Mouse (Mus musculus): ENCODE measurements around the gene Pomt1. TPM values are rescaled to one million over a fixed set of nuclear protein-coding genes. Genes with fewer than 3 reads are reported as not detected.
A peak's percentile ranks its signal among the peaks of the same experiment; 100 is the strongest.

Pomt1 gene
- polyA plus RNA-seq (2015; fragmentation: Nextera tagmentation; extraction: Ambion mirVana) = 25.8 and 25.9 TPM in 2 replicates

- peak; percentile 88 for ATAC-seq (ENCODE audit: low read depth)
- H3K27me3 ChIP-seq = no peaks in the 10 kb centered on the region
- peak within 1 kb of the TSS; percentile 86 for H3K27ac ChIP-seq (replicated peaks)
- H3K36me3 ChIP-seq = peaks cover 37% of the 10 kb centered on the region
- H3K4me2 ChIP-seq = peak within 1 kb of the TSS; percentile 93
- H3K9me3 ChIP-seq = no peaks in the 10 kb centered on the region
- WGBS = under 1% methylated on average over 54 of the region's 54 CpGs
- H3K4me1 ChIP-seq (replicated peaks) = peaks cover 30% of the 10 kb centered on the region
- H3K4me3 ChIP-seq = peak within 1 kb of the TSS; percentile 66
- peak within 1 kb of the TSS; percentile 83 for H3K9ac ChIP-seq
Measured at GRCm38 (mm10) chr2:32235886-32236759, at the start of gene Pomt1. TSS of gene Pomt1 (plus strand) at chr2:32236590.

- WGBS = 94% methylated on average over 13 of the region's 13 CpGs
- Histone ChIP-seq H3K27ac (replicated peaks) (no peak overlapping the region), H3K9me3 (no peaks in the 10 kb centered on the region), H3K4me3 (no peak overlapping the region), H3K36me3 (peaks cover 86% of the 10 kb centered on the region), H3K9ac (no peak overlapping the region), H3K4me1 (replicated peaks) (peaks cover 18% of the 10 kb centered on the region), H3K27me3 (no peaks in the 10 kb centered on the region), H3K4me2 (no peak overlapping the region)
- ATAC-seq (ENCODE audit: low read depth) = no peak
Measured at GRCm38 (mm10) chr2:32187019-32187551, 49.3 kb upstream of the Pomt1 start.

- H3K9ac ChIP-seq = no peak overlapping the region
- H3K4me2 ChIP-seq = no peak overlapping the region
- no peak overlapping the region for H3K4me3 ChIP-seq
- H3K4me1 ChIP-seq (replicated peaks) = peaks cover 12% of the 10 kb centered on the region
- no peaks in the 10 kb centered on the region for H3K9me3 ChIP-seq
- H3K27me3 ChIP-seq = no peaks in the 10 kb centered on the region
- WGBS = 87% methylated on average over 7 of the region's 7 CpGs
- no peak for ATAC-seq (ENCODE audit: low read depth)
- no peak overlapping the region for H3K27ac ChIP-seq (replicated peaks)
- H3K36me3 ChIP-seq = peaks cover 90% of the 10 kb centered on the region
Measured at GRCm38 (mm10) chr2:32187649-32188048, 48.7 kb upstream of the Pomt1 start.

GRCm38 (mm10) chr2:32189060-32189681, 47.2 kb upstream of the Pomt1 start:
- ATAC-seq (ENCODE audit: low read depth) = no peak
- peaks cover 90% of the 10 kb centered on the region for H3K36me3 ChIP-seq
- no peaks in the 10 kb centered on the region for H3K27me3 ChIP-seq
- H3K9me3 ChIP-seq = no peaks in the 10 kb centered on the region
- WGBS = 84% methylated on average over 5 of the region's 5 CpGs
- H3K4me3 ChIP-seq = no peak overlapping the region
- no peaks in the 10 kb centered on the region; the same call in 1 of the 2 replicates for H3K4me1 ChIP-seq (replicated peaks)
- no peak overlapping the region for H3K4me2 ChIP-seq
- no peak overlapping the region for H3K9ac ChIP-seq
- H3K27ac ChIP-seq (replicated peaks) = no peak overlapping the region

- Histone ChIP-seq H3K4me2 (no peak overlapping the region), H3K27ac (replicated peaks) (no peak overlapping the region), H3K4me3 (no peak overlapping the region), H3K36me3 (peaks cover 94% of the 10 kb centered on the region), H3K27me3 (no peaks in the 10 kb centered on the region), H3K9ac (no peak overlapping the region), H3K9me3 (no peaks in the 10 kb centered on the region), H3K4me1 (replicated peaks) (no peaks in the 10 kb centered on the region; the same call in 1 of the 2 replicates)
- ATAC-seq (ENCODE audit: low read depth) = no peak
- WGBS = 78% methylated on average over 1 of the region's 1 CpGs
Measured at GRCm38 (mm10) chr2:32190620-32191019, 45.8 kb upstream of the Pomt1 start.

GRCm38 (mm10) chr2:32191872-32192507, 44.4 kb upstream of the Pomt1 start:
- peaks cover 94% of the 10 kb centered on the region for H3K36me3 ChIP-seq
- H3K27me3 ChIP-seq = no peaks in the 10 kb centered on the region
- 0 out of 2 replicates have a peak overlapping the region, but pooled peaks have one; percentile 13 for H3K27ac ChIP-seq (replicated peaks)
- 86% methylated on average over 17 of the region's 18 CpGs for WGBS
- no peak overlapping the region for H3K4me2 ChIP-seq
- no peak overlapping the region for H3K9ac ChIP-seq
- no peak for ATAC-seq (ENCODE audit: low read depth)
- H3K4me3 ChIP-seq = no peak overlapping the region
- H3K9me3 ChIP-seq = no peaks in the 10 kb centered on the region
- no peaks in the 10 kb centered on the region; the same call in 1 of the 2 replicates for H3K4me1 ChIP-seq (replicated peaks)

- Histone ChIP-seq H3K4me1 (replicated peaks) (peaks cover 8% of the 10 kb centered on the region; the same call in 1 of the 2 replicates), H3K4me3 (no peak overlapping the region), H3K27me3 (no peaks in the 10 kb centered on the region), H3K9ac (no peak overlapping the region), H3K4me2 (no peak overlapping the region), H3K36me3 (peaks cover 100% of the 10 kb centered on the region), H3K9me3 (no peaks in the 10 kb centered on the region), H3K27ac (replicated peaks) (no peak overlapping the region)
- WGBS = 69% methylated on average over 11 of the region's 11 CpGs
- ATAC-seq (ENCODE audit: low read depth) = no peak
Measured at GRCm38 (mm10) chr2:32198977-32199376, 37.4 kb upstream of the Pomt1 start.

GRCm38 (mm10) chr2:32200033-32200432, 36.4 kb upstream of the Pomt1 start:
- Histone ChIP-seq H3K36me3 (peaks cover 100% of the 10 kb centered on the region), H3K4me3 (no peak overlapping the region), H3K4me1 (replicated peaks) (peaks cover 8% of the 10 kb centered on the region; the same call in 1 of the 2 replicates), H3K27me3 (no peaks in the 10 kb centered on the region), H3K9me3 (no peaks in the 10 kb centered on the region), H3K27ac (replicated peaks) (no peak overlapping the region), H3K4me2 (no peak overlapping the region), H3K9ac (no peak overlapping the region)
- WGBS = 92% methylated on average over 4 of the region's 4 CpGs
- ATAC-seq (ENCODE audit: low read depth) = no peak

GRCm38 (mm10) chr2:32200712-32201111, 35.7 kb upstream of the Pomt1 start:
- no peak for ATAC-seq (ENCODE audit: low read depth)
- no peak overlapping the region for H3K4me2 ChIP-seq
- WGBS = 90% methylated on average over 11 of the region's 11 CpGs
- no peaks in the 10 kb centered on the region for H3K9me3 ChIP-seq
- H3K27me3 ChIP-seq = no peaks in the 10 kb centered on the region
- no peak overlapping the region for H3K4me3 ChIP-seq
- H3K4me1 ChIP-seq (replicated peaks) = peaks cover 8% of the 10 kb centered on the region; the same call in 1 of the 2 replicates
- peaks cover 100% of the 10 kb centered on the region for H3K36me3 ChIP-seq
- no peak overlapping the region for H3K9ac ChIP-seq
- H3K27ac ChIP-seq (replicated peaks) = peak overlapping the region; percentile 54

GRCm38 (mm10) chr2:32201527-32201926, 34.9 kb upstream of the Pomt1 start:
- peaks cover 100% of the 10 kb centered on the region for H3K36me3 ChIP-seq
- H3K9me3 ChIP-seq = no peaks in the 10 kb centered on the region
- peaks cover 8% of the 10 kb centered on the region; the same call in 1 of the 2 replicates for H3K4me1 ChIP-seq (replicated peaks)
- no peak overlapping the region for H3K4me3 ChIP-seq
- H3K4me2 ChIP-seq = no peak overlapping the region
- peak; percentile 67; the same call in 1 of the 2 replicates for ATAC-seq (ENCODE audit: low read depth)
- WGBS = 61% methylated on average over 7 of the region's 7 CpGs
- no peak overlapping the region for H3K9ac ChIP-seq
- H3K27me3 ChIP-seq = no peaks in the 10 kb centered on the region
- H3K27ac ChIP-seq (replicated peaks) = peak overlapping the region; percentile 54; the same call in 1 of the 2 replicates

GRCm38 (mm10) chr2:32203853-32204252, 32.5 kb upstream of the Pomt1 start:
- no peak overlapping the region for H3K4me3 ChIP-seq
- no peaks in the 10 kb centered on the region for H3K9me3 ChIP-seq
- H3K9ac ChIP-seq = no peak overlapping the region
- 94% methylated on average over 13 of the region's 13 CpGs for WGBS
- peaks cover 100% of the 10 kb centered on the region for H3K36me3 ChIP-seq
- H3K4me2 ChIP-seq = no peak overlapping the region
- no peaks in the 10 kb centered on the region for H3K27me3 ChIP-seq
- no peak for ATAC-seq (ENCODE audit: low read depth)
- no peak overlapping the region for H3K27ac ChIP-seq (replicated peaks)
- peaks cover 8% of the 10 kb centered on the region; the same call in 1 of the 2 replicates for H3K4me1 ChIP-seq (replicated peaks)

Measured in neural tube, embryonic 13.5 days (tissue).